Mouse (Mus musculus) lung, adult 2 months (tissue): ENCODE data around the gene BC049715.
A peak's percentile ranks its signal among the peaks of the same experiment; 100 is the strongest.

ENCODE experiments used
- CTCF ChIP-seq: fragments of 200-500 bp; IDR thresholded peaks from 2 replicates; pipeline ENCODE4 v1.5.1; 2011; ENCODE audit warnings: mild to moderate bottlenecking, low read length, control low read depth; ENCODE audit not compliant: insufficient read depth
- POLR2A ChIP-seq: fragments of 200-500 bp; IDR thresholded peaks from 2 replicates; pipeline ENCODE4 v1.6.1; 2011; ENCODE audit warnings: low read depth, mild to moderate bottlenecking, control low read depth, low read length, borderline replicate concordance; ENCODE audit errors: extremely low read depth

DNA sequence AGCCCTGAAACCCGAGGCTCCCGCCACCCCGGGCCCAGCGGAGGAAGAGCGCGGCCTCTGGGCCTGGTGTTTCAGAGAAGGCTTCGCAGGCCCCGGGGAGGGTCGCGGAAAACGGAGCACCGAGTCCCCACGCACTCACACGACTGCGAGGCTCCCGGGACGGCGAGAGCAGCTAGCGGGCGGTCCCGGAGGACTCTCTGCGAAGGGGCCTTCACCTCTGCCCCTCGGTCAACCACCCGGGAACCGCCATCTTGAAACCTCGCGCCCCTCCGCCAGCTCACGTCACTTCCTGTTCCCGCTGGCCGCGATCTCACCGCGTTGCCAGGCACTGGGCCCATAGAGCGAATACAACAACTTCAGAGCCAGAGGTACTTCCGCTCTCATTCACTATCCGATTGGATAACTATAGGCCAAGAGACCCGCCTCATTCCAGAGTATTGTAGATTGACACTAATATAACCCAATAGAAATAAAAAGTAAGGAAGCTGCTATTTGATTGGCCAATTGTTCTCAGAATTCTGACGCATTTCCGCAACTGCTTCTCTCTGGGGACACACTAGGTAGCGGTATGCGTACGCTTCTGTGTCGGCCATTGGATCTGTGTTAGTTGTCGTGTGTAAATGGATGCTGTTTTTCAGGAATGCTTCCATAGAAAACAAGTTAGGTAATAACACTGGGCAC is 595 bp downstream of the BC049715 start, which contains the start of gene Wbp11:
- TF ChIP-seq POLR2A (peak; percentile 78; the same call in 1 of the 2 replicates), CTCF (peak; percentile 25; the same call in 1 of the 2 replicates)
